Mouse (Mus musculus): ENCODE measurements around the gene Ndufa8.

DNA sequence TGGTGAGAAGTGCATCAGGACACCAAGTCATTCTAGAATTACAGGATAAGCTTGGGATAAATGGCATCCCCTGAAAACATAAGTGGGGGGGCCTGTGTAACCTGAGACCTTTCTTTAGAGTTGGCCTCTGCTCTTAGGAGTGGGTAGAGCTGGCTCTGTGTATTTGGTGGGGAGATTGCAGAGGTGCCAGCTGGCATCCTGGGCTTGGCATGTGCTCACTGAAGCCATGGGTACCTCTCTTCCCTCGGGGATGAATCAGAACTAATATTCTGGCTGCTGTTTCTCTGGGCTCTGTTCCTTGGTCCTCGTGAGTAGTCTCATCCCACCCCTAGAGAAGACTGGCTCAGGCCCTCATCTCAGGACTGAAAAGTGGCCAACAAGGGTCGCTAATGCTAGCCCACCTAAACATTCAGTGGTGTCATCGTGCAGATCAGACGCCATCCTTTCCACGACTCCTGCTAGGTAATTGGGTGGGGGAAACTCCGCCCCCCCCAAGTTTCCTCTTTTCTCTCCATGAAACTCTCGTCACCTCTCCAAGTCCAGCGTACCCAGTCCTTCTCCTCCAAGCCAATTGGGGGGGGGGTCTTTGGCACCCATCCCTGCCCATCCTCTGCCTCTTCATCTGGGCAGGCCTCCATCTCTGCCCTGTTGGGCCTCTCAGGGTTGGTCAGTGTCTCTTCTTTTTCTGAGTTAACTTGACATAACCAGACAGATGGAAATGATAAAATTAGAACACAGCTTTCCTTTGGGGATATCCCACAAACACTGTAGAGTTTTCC lies 33.8 kb upstream of the Ndufa8 start:
- no peak for TF ChIP-seq CTCF (IDR thresholded peaks at IDR 0.05; ENCODE audit: borderline replicate concordance, control insufficient read depth, extremely low read depth, insufficient read depth, low read length, poor library complexity)
- TF ChIP-seq POLR2A (IDR thresholded peaks at IDR 0.05; ENCODE audit: control insufficient read depth, extremely low read depth, insufficient read depth, low read length, poor library complexity) = no peak

All from thymus, adult 2 months (tissue).